Mouse (Mus musculus) embryonic facial prominence, embryonic 12.5 days (tissue): ENCODE measurements around the gene Fbh1. TPM values are rescaled to one million over a fixed set of nuclear protein-coding genes. Genes with fewer than 3 reads are reported as not detected.

Source experiments
- ATAC-seq: fragments of 200-750 bp; cut with Nextera tagmentation; 2 replicates; pipeline ENCODE4 v1.8.0; 2017; ENCODE audit not compliant: insufficient number of reproducible peaks, insufficient read depth, low FRiP score, low TSS enrichment
- H3K27ac ChIP-seq: fragments of 300-500 bp; sonication (generic); 2 replicates; pipeline ENCODE4 v1.5.1; 2016; ENCODE audit warnings: mild to moderate bottlenecking
- H3K27me3 ChIP-seq: fragments of 300-500 bp; sonication (generic); 2 replicates; pipeline ENCODE4 v1.6.1; 2016; ENCODE audit warnings: mild to moderate bottlenecking, moderate library complexity
- H3K36me3 ChIP-seq: fragments of 300-500 bp; sonication (generic); 2 replicates; pipeline ENCODE4 v1.6.1; 2016; ENCODE audit warnings: mild to moderate bottlenecking
- H3K4me1 ChIP-seq: fragments of 300-500 bp; sonication (generic); 2 replicates; pipeline ENCODE4 v1.6.1; 2016
- H3K4me2 ChIP-seq: fragments of 300-500 bp; sonication (generic); replicated peaks from 2 replicates; pipeline ENCODE4 v1.6.1; 2016; ENCODE audit warnings: mild to moderate bottlenecking, moderate library complexity
- H3K4me3 ChIP-seq: fragments of 300-500 bp; sonication (generic); 2 replicates; pipeline ENCODE4 v1.5.1; 2016; ENCODE audit warnings: mild to moderate bottlenecking
- H3K9ac ChIP-seq: fragments of 300-500 bp; sonication (generic); 2 replicates; pipeline ENCODE4 v1.6.1; 2016; ENCODE audit warnings: mild to moderate bottlenecking, moderate library complexity
- H3K9me3 ChIP-seq: fragments of 300-500 bp; sonication (generic); 2 replicates; pipeline ENCODE4 v1.6.1; 2016; ENCODE audit warnings: mild to moderate bottlenecking, moderate library complexity
- WGBS: fragments of 180-500 bp; shearing (Covaris S2); methylation state at CpG from one replicate; pipeline ENCODE4 v1.1.7; 2016; 5-methylcytosine and 5-hydroxymethylcytosine counted together
- polyA plus RNA-seq: library from polyadenylated mRNA; unstranded; fragments of >200 nt; fragmentation: Nextera tagmentation; extraction: Ambion mirVana; gene quantifications from 2 replicates; pipeline ENCODE4 v1.2.1, GENCODE M21; 2016

Gene Fbh1
- polyA plus RNA-seq, 1 experiment from 2014 or later = 160 TPM

GRCm38 (mm10) chr2:11767161-11767545 lies 10.2 kb downstream of the Fbh1 start:
- H3K27me3 ChIP-seq = no peaks in the 10 kb centered on the region
- no peaks in the 10 kb centered on the region for H3K4me1 ChIP-seq
- H3K4me2 ChIP-seq = no peak overlapping the region
- ATAC-seq = no peak
- peaks cover 59% of the 10 kb centered on the region for H3K36me3 ChIP-seq
- WGBS = 91% methylated on average over 10 of the region's 10 CpGs
- no peaks in the 10 kb centered on the region for H3K9me3 ChIP-seq
- no peak overlapping the region for H3K27ac ChIP-seq
- H3K4me3 ChIP-seq = no peak overlapping the region
- no peak overlapping the region for H3K9ac ChIP-seq

GRCm38 (mm10) chr2:11766485-11767160 lies 10.8 kb downstream of the Fbh1 start:
- Histone ChIP-seq H3K9ac (no peak overlapping the region), H3K27me3 (no peaks in the 10 kb centered on the region), H3K9me3 (no peaks in the 10 kb centered on the region), H3K27ac (no peak overlapping the region), H3K4me2 (no peak overlapping the region), H3K4me1 (no peaks in the 10 kb centered on the region), H3K4me3 (no peak overlapping the region), H3K36me3 (peaks cover 64% of the 10 kb centered on the region)
- 74% methylated on average over 5 of the region's 5 CpGs for WGBS
- no peak for ATAC-seq

- H3K36me3 ChIP-seq = peaks cover 74% of the 10 kb centered on the region
- 95% methylated on average over 4 of the region's 4 CpGs for WGBS
- ATAC-seq = no peak
- no peaks in the 10 kb centered on the region for H3K27me3 ChIP-seq
- no peak overlapping the region for H3K4me2 ChIP-seq
- H3K4me3 ChIP-seq = no peak overlapping the region
- no peak overlapping the region for H3K27ac ChIP-seq
- no peaks in the 10 kb centered on the region for H3K9me3 ChIP-seq
- H3K4me1 ChIP-seq = no peaks in the 10 kb centered on the region
- H3K9ac ChIP-seq = no peak overlapping the region
These were observed 11.7 kb downstream of the Fbh1 start for GRCm38 (mm10) chr2:11765694-11766093.

- H3K4me3 ChIP-seq = no peak overlapping the region
- H3K4me1 ChIP-seq = no peaks in the 10 kb centered on the region
- H3K27ac ChIP-seq = no peak overlapping the region
- peaks cover 94% of the 10 kb centered on the region for H3K36me3 ChIP-seq
- H3K27me3 ChIP-seq = no peaks in the 10 kb centered on the region
- WGBS = 91% methylated on average over 4 of the region's 4 CpGs
- H3K9me3 ChIP-seq = no peaks in the 10 kb centered on the region
- H3K9ac ChIP-seq = no peak overlapping the region
- no peak for ATAC-seq
- no peak overlapping the region for H3K4me2 ChIP-seq
These were observed 14.8 kb downstream of the Fbh1 start for GRCm38 (mm10) chr2:11762541-11762940.

GRCm38 (mm10) chr2:11739516-11740051 lies 37.8 kb downstream of the Fbh1 start:
- Histone ChIP-seq H3K36me3 (peaks cover 56% of the 10 kb centered on the region), H3K4me1 (no peaks in the 10 kb centered on the region)
- WGBS = 95% methylated on average over 4 of the region's 4 CpGs

GRCm38 (mm10) chr2:11738794-11739193 lies 38.6 kb downstream of the Fbh1 start:
- Histone ChIP-seq H3K4me2 (no peak overlapping the region), H3K4me3 (no peak overlapping the region), H3K27ac (no peak overlapping the region), H3K27me3 (no peaks in the 10 kb centered on the region), H3K9ac (no peak overlapping the region), H3K36me3 (peaks cover 49% of the 10 kb centered on the region), H3K4me1 (no peaks in the 10 kb centered on the region), H3K9me3 (no peaks in the 10 kb centered on the region)
- no peak for ATAC-seq
- 86% methylated on average over 3 of the region's 3 CpGs for WGBS

More at GRCm38 (mm10) chr2:11739516-11740051, 37.8 kb downstream of the Fbh1 start:
- Histone ChIP-seq H3K9ac (no peak overlapping the region), H3K9me3 (no peaks in the 10 kb centered on the region), H3K4me2 (no peak overlapping the region), H3K27ac (no peak overlapping the region), H3K27me3 (no peaks in the 10 kb centered on the region), H3K4me3 (no peak overlapping the region)
- ATAC-seq = no peak

- Histone ChIP-seq H3K27ac (no peak overlapping the region), H3K9me3 (no peaks in the 10 kb centered on the region), H3K4me2 (no peak overlapping the region), H3K4me3 (no peak overlapping the region), H3K36me3 (peaks cover 19% of the 10 kb centered on the region), H3K4me1 (no peaks in the 10 kb centered on the region), H3K27me3 (no peaks in the 10 kb centered on the region), H3K9ac (no peak overlapping the region)
- no peak for ATAC-seq
- 88% methylated on average over 6 of the region's 6 CpGs for WGBS
These were observed 41.5 kb downstream of the Fbh1 start for GRCm38 (mm10) chr2:11735853-11736252.

GRCm38 (mm10) chr2:11732978-11733377 lies 44.4 kb downstream of the Fbh1 start:
- no peak overlapping the region for H3K9ac ChIP-seq
- H3K4me2 ChIP-seq = no peak overlapping the region
- H3K36me3 ChIP-seq = no peaks in the 10 kb centered on the region
- H3K9me3 ChIP-seq = no peaks in the 10 kb centered on the region
- H3K4me3 ChIP-seq = no peak overlapping the region
- no peak overlapping the region for H3K27ac ChIP-seq
- H3K27me3 ChIP-seq = no peaks in the 10 kb centered on the region
- no peak for ATAC-seq
- WGBS = 70% methylated on average over 5 of the region's 5 CpGs
- no peaks in the 10 kb centered on the region for H3K4me1 ChIP-seq

- Histone ChIP-seq H3K27ac (no peak overlapping the region), H3K27me3 (no peaks in the 10 kb centered on the region), H3K9me3 (no peaks in the 10 kb centered on the region), H3K4me3 (no peak overlapping the region), H3K9ac (no peak overlapping the region), H3K4me2 (no peak overlapping the region), H3K4me1 (no peaks in the 10 kb centered on the region), H3K36me3 (no peaks in the 10 kb centered on the region)
- 55% methylated on average over 3 of the region's 3 CpGs for WGBS
- no peak for ATAC-seq
These were observed 48.3 kb downstream of the Fbh1 start for GRCm38 (mm10) chr2:11729091-11729490.

GRCm38 (mm10) chr2:11727574-11727973 lies 49.8 kb downstream of the Fbh1 start:
- Histone ChIP-seq H3K4me3 (no peak overlapping the region), H3K4me1 (no peaks in the 10 kb centered on the region), H3K4me2 (no peak overlapping the region), H3K9ac (no peak overlapping the region), H3K36me3 (no peaks in the 10 kb centered on the region), H3K9me3 (no peaks in the 10 kb centered on the region), H3K27ac (no peak overlapping the region), H3K27me3 (no peaks in the 10 kb centered on the region)
- no peak for ATAC-seq
- 93% methylated on average over 5 of the region's 5 CpGs for WGBS

- Histone ChIP-seq H3K9ac (no peak overlapping the region), H3K27ac (no peak overlapping the region), H3K4me1 (no peaks in the 10 kb centered on the region), H3K4me2 (no peak overlapping the region), H3K36me3 (no peaks in the 10 kb centered on the region), H3K4me3 (no peak overlapping the region), H3K9me3 (no peaks in the 10 kb centered on the region), H3K27me3 (no peaks in the 10 kb centered on the region)
- ATAC-seq = no peak
- 81% methylated on average over 9 of the region's 9 CpGs for WGBS
These were observed 54.8 kb downstream of the Fbh1 start for GRCm38 (mm10) chr2:11722564-11722963.

- Histone ChIP-seq H3K9ac (no peak overlapping the region), H3K36me3 (no peaks in the 10 kb centered on the region), H3K4me1 (no peaks in the 10 kb centered on the region), H3K4me2 (no peak overlapping the region), H3K27ac (no peak overlapping the region), H3K27me3 (no peaks in the 10 kb centered on the region), H3K4me3 (no peak overlapping the region), H3K9me3 (no peaks in the 10 kb centered on the region)
- 85% methylated on average over 2 of the region's 2 CpGs for WGBS
- no peak for ATAC-seq
These were observed 58.8 kb downstream of the Fbh1 start for GRCm38 (mm10) chr2:11718573-11718972.
